Mouse (Mus musculus) gastrocnemius, adult 18-20 months (tissue): Measurements from ENCODE around the gene Apba3. TPM values are rescaled to one million over a fixed set of nuclear protein-coding genes. Genes with fewer than 3 reads are reported as not detected.

Experiments used
- DNase-seq: peaks from one replicate; pipeline ENCODE4 v3.0.0; 2021; ENCODE audit warnings: low spot score
- total RNA-seq, 2 experiments: library from RNA; stranded (reverse); gene quantifications; 2 replicates each; pipeline ENCODE4 v1.2.3; 2021

Apba3 gene
- total RNA-seq, 2 experiments from 2014 or later, result 102 to 105 TPM

DNA sequence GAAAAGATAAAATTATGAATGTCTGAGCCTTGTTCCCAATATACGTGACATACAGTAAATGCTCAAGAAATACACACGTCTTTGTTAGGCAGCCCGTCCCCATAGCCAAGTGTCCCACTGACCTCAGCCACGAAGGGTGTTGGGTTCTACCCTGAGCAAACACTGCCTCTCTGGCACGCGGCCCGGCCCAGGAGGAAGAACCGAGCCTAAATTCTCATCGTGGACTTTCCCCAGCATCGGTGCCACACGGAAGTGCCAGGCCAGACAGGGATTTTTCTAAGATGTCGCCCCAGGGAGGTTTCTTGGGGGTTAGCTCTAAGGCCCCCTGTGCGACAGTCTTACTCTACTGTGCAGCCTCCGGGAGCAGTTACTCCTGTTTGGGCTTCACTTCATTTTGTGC is 23.1 kb downstream of the Apba3 start:
- DNase-seq, result no peak

DNA sequence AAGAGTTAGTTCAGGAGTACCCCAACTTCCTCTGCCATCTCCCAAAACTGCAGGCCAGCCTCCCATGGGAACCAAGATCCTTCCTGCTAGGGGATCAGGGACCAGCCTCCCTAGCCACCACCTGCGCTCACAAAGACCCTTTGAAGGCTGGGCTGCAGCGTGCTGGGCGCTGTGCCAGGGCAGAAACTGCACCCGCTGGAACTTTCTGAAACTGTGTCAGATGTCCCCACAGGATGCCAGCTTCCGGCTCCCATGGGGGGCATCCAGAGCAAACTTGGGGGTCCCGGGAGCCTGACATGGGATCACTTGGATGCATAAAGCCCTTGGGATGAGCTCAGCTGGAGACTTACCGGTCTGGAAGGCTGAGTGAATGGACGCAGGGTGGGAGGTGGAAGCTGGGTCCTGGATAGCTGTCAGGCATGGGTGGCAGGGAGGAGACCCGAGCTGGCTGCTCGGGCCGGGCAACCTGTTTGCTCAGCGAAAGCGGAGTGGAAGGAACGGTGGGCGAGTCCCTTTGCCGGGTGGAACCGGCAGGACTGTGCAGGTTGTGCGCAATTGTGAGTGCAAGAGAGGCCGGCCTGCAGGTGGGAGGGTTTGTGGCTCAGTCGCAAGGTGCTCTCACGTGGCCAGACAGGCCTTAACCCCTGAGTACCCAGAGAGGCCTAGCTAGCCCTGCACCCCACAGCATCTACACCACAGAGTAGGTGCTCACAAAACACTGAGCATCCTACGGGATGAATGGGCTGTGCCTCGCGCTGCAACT is 24.1 kb downstream of the Apba3 start:
- no peak for DNase-seq

DNA sequence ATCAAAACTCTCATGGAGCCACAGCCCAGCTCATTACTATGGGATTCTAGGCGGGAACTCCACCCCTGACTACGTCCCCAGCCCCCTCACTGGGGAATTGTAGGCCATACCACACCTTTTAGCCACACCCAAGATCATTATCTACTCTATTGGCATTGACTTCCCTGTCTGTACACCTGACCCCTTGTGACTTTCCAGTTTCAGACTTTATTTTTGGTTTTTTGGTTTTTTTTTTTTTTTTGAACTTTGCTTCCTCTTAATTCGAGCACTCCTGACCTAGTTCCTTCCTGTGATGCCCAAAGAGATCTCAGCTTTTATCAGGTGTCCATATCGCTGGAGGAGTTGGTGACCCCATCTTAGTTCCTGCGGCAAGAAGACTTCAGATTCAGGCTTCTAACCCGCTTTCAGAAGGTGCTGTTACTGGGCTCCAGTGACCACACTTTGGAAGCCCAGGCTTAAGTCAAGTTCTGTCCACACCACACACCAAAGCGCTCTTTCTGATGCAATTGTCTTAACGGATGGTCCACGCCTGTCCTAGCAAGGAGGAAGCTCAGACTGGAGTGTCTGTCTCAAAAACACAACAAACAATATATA is 24.8 kb downstream of the Apba3 start, which contains the start of gene Tjp3:
Gene Tjp3 (minus strand): TSS at position 71 of the 594 bp plus-strand sequence.
- DNase-seq, result no peak

DNA sequence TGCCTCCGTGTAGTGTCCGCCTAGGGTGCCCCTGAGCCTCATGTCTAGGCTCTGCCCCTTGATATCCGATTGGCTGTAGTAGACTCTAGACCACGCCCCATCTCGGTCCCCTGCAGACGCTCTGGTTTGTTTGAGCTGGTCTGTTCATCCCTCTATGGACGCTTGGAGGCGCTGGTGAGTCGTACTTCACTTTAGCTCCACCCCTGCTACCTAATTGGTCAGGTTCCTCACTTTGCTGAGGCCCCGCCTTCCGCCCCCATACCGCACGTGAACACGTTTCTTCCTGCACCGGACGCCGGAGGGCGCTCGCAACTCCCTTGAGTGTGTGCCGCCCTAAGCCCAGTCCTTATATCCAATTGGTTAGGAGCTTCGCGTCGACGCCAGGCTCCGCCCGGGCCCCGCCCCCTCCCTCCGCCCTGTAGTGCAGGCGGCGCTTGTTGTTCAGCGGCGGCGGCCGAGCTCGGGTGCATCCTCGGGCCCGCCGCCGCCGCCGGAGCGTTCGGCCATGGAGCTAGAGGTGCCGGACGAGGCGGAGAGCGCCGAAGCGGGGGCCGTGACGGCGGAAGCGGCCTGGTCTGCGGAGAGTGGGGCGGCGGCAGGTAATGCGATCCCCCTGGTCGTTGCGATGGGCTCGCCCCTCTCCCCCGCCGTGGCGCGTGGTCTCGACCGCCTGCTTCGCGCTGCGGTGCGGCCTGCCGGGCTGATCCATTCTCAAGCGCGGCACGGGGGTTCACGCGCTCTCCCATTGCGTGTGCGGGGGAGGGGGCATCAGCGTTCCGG is 26.0 kb downstream of the Apba3 start, which contains the start of gene Pip5k1c:
Gene Pip5k1c (plus strand): TSS at position 410 of the 780 bp plus-strand sequence.
- peak; percentile 99 for DNase-seq

DNA sequence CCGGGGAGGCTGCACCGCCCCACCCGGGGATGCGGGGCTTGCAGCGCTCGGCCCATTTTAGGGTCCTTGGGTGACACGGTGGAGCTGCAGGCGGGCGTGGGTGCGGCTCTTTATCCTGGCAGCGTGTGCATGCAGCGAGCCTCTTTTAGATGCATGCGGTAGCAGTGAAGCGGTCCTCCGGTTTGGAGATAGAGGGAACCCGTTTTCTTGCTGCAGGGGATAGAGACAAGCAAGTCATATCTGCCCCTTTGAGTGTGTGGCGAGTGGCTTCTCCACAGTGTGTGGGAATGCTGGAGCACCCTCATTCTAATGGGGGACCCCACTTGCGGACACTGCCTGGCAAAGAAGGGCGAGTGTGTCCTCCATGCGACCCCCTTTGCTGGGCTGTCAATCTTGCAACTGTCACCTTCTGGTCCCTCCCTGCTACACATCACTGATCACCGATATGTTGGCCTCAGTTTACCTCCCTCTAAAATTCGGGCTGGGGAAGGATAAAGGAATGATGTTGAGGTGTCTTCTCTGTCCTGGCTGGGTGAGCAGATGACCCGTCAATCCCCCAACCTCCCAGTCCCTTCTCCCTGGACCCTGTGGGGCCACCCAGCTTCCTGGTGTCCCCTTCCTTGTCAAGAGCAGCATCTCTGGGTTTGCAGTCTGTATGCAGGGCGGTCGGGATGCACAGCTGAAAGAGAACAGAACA is 26.7 kb downstream of the Apba3 start:
- DNase-seq, result no peak

DNA sequence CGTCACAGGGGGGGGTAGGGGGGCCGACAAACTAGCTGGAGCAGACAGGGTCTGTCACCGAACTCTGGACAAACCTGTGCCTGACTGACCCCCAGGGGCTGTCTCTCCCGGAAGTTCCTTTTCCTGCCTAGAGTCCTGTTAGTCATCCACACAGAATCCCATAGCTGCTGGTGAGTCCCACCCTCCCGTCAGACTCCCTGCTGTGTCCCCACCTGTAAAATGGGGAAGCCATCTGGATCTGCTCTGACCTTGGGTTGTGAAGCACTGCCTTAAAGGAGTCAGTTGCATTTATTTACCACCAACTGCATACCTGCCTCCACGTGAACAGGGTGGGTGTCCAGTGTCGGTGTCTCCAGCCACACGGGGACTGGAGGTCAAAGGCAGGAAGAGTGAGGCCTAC is 27.7 kb downstream of the Apba3 start:
- no peak for DNase-seq

DNA sequence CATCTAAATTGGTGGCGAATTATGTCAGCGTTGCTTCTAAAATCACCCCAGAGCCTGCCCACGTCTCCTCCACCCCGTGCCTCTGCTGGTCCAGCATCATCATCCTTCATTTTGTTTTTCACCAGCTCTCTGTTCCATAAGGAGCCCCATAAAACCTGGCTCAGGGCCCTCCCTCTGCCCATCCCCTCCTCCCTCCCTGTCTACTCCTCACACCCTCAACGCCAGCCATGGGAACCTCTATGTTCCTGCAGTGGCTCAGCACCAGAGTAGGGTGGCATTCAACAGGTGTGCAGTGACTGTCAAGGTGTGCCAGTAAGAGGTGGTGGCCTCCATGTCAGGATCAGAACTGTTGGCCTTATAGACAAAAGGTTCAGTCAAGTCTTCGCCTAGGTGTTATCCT is 28.4 kb downstream of the Apba3 start:
- DNase-seq, result no peak

DNA sequence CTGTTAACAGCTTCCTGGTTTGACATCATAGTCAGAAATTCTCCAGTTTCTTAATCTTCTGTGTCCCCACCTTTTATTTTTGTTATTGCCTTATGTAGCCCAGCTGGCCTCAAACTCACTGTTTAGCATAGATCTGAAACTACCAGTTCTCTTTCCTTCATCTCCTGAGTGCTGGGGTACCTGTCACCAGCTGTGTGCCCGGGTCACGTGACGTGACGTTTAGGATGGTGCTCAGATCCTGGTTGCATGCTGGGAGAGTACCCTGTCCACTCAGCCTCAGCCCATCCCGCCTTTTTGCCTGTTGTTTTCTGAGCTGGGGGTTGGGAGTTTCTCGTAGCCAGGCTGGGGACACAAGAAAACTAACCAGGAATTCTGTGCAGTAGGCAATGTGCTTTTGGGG is 30.5 kb downstream of the Apba3 start:
- no peak for DNase-seq

DNA sequence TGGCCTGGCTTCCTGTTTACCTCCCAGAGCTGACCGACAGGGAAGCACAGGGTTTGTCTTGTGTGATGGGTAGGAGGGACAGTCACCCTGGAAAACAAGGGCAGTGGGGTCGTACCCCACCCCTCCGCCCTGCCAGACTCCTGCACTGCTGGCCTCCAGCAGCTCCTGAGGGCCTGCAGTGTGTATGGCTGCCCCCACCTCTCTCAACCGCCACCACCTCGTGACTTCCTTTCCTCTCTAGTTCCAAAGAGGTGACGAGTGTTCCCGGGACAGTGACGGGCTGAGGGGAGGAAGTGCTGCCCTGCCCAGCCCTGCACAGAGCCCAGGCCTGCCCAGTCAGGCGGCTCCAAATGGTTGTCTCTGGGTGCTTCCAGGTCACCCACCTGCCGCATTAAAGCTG is 31.1 kb downstream of the Apba3 start:
- DNase-seq, result peak; percentile 51

DNA sequence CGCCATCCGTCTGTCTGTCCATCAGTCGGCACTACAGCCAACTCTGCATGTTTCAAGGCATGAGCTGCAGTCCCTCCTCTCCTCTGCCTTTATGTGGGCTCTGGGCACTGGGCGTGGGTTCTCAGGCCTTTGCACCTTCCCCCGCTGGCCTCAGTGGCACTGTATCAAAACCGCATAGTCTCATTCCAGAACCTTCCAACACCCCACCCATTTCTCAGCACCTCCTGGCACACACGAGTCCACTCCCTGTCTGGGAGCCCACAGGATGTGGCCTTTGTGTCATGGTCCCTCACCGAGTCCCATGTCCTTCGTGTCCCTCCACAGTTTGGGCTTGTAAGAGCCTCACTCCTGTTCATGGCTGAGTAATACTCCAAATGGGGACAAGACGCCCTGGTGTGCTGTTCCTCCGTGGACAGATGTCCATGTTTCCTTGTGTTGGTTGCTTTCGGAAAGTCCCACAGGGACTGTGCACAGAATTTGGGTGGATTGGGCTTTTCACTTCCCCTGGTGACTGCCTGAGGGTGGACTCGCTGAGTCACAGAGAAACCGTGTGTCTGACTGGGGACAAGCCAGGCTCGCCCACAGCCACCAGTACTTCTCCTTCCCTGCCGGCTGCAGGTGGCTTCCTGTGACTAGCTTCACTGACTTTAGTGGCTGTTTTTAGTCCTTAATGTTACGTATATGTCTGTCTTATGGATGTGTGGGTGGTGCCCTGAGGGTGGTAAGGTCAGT is 31.8 kb downstream of the Apba3 start:
- DNase-seq, result no peak

DNA sequence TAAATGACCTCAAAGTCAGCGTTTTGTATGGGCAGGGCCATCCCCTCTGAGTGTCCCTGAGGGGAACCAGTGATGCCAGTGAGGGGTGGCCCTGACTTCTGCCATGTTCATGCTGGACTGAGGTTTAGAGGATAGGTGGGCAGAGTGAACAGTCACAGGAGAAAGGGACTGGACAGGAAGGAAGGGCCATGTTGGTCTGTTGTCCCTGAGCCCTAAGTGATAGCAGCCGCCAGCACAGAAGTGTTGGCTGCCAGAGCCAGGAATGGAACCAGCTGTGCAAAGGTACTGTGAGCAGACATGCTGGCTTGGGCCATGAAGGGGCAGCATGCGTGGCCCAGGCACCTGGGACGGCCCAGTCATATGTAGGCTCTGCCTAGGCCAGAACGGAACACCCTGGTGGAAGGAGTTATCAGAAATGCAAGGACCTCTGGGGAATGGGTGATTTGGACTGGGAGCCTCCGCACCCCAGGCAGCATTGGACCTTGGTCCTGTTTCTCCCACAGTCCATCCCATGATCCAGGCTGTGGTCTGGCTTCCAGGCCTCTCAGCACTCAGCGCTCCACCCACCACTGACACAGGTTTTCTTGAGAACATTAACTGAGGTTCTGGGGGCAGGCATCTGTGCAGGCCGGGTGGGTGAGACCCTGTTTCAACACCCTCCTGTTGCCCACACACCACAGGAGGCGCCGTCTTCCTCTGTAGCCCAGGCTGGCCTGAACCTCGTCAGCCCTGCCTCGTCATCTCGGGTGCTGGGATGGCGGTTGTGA is 33.0 kb downstream of the Apba3 start:
- DNase-seq, result no peak

DNA sequence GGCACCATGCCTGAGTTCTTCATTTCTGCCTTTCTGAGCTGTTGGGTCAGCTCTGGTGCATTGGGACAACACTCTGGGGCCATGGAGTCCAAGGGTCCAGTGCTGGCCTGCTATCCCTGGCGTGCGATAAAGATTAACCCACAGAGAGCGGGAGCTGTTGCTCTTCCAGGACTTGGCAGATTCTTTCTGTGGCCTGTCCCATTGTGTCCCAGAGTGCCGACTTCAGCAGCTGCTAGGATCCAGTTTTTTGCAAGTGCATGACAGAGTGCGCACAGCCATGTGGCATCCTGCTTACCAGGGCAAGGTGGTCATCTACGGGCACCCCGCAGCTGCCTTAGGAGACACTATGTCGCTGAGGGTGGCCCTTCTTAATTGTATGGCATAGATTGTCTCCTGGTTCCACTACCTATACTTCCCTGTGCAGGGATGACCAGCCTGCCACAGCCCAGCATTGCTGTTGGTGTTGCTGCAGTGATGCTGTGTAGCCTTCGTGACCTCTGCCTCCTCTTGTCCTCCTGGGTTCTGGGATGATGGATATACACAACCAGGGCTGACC is 33.7 kb downstream of the Apba3 start:
- no peak for DNase-seq

DNA sequence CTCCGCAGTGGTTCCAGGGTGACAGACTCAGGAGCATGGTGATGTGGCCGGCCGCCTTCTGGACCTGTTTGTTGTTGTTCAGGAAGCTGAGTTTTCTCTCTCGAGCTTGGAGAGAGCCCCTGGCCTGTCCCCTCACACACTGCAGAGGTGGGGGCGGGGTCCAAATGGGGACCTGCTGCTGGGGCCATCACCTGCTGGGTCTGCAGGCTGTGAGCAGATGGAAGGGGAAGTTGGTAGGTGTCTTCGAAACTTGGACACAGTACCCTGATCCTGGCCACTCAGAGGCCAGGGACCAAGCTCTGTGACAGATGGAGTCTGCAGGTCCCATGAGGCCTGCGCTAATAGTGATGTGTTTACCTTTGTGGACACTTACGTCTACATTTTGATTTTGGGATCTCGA is 34.6 kb downstream of the Apba3 start:
- no peak for DNase-seq

DNA sequence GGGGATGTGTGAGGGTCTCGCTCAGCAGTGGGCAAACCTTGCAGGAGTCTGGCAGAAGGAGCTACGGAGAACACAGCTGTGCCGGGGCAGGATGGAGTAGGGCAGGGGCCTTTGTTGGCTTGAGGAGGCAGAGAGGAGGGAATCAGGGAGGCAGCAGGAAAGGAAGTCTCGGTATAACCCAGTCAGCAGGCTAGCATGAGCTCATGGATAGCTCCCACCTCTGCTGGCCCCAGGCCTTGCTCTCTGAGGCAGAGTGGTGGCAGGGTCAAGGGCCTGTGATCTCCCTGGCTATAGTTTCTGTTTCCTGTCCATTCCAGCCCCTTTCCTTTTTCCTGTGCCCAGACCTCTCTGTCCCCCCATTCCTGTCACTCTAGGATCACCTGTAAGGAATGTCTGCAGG is 35.5 kb downstream of the Apba3 start:
- DNase-seq, result no peak

DNA sequence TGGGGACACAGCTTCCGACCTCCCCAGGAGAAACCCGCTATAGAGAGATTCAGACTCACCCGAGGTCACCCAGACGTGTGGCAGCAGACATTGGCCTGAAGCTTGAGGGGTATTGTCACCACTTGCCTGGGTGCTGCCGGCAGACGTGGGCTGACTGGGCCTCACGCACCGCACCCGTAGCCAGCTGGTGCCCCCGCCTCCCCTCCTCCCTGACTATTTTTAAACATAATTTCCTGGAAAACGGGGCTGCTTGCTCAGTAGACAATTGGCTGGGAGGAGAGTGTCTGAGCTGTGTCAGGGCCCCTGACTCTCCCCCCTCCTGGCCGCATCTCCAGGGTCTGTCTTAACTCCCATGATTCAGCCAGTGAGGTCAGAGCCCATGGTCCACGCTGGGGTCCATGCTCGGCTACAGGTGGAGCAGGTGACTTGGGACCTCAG is 36.0 kb downstream of the Apba3 start:
- no peak for DNase-seq

DNA sequence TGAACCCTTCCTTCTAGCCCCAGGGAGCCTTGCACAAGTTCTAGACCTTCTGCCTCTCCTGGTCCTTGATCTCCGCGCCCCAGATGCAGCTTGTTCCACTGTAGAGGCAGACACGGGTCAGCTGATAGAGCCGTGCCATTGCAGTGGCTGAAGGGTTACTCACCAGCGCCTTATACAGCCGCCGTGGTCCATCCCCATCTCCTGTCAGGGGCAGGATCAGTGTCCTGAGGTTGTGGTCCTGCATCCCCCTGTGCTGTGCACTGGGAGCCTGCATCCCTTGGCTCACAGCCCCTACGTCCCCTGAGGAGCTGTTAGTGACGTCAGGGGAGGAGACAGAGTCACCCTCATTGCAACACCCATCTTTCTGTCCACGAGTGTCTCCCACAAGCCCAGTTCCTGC is 36.5 kb downstream of the Apba3 start:
- no peak for DNase-seq

DNA sequence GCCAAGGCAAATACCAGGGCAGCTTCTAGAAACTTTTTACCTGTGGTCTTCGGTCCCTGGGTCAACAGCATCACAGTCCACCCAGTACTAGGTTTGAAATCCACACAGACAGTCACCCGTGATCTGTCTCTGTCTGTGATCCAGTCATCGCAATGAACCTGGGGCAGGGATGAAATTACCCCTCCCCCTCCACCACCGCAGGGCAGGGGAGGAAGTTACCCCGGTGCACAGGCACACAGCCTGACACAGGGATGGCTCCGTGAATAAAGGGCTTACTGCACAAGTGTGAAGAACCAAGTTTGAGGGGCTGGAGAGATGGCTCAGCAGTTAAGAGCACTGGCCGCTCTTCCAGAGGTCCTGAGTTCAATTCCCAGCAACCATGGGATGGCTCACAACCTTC is 37.0 kb downstream of the Apba3 start:
- DNase-seq, result no peak

DNA sequence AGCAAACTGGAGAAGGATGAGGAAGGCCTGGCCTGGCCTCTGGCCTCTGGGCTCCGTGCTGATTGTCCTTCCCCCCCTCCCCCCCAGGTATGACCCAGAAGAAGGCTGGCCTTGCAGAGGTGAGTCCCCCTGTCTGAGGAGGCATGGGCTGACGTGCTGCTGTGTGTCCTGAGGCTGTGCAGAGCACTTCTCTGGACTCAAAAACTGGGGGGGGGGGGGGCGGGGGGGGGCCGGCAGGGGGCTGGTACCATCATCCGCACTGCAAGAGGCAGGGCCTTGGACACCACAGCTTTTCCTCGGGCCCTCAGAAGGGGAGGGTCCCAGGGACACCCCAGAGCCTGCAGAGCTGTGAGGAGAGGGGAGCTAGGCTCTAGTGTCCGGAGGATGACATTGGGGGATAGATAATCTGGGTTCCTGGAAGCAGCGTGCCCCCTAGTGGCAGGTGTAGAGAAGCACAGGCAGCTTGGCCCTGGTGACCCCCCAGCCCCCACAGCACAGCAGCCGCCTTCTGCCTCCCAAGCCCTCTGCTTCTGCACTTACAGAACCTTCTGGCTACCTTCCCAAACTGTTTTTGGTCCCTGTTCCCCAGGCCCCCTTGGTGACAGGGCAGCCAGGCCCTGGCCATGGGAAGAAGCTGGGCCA is 38.0 kb downstream of the Apba3 start:
- DNase-seq, result peak; percentile 55

DNA sequence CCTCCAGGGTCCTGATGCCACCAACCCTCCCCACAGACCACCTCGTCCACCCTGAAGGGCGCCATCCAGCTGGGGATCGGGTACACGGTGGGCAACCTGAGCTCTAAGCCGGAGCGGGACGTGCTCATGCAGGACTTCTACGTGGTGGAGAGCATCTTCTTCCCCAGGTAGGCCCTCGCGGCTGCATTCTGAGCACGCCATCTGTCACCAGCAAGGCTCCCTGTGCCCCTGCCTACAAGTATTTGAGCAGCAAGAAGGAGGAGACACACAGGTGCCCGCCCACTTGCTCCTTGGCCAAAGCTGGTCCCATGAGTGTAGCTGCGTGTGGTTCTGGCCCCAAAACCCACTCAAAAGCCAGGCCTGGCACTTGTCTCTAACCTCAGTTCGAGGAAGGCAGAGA is 38.9 kb downstream of the Apba3 start:
- no peak for DNase-seq
